Mouse (Mus musculus): ENCODE data around the gene Krt33a.

The Krt33a gene

DNA sequence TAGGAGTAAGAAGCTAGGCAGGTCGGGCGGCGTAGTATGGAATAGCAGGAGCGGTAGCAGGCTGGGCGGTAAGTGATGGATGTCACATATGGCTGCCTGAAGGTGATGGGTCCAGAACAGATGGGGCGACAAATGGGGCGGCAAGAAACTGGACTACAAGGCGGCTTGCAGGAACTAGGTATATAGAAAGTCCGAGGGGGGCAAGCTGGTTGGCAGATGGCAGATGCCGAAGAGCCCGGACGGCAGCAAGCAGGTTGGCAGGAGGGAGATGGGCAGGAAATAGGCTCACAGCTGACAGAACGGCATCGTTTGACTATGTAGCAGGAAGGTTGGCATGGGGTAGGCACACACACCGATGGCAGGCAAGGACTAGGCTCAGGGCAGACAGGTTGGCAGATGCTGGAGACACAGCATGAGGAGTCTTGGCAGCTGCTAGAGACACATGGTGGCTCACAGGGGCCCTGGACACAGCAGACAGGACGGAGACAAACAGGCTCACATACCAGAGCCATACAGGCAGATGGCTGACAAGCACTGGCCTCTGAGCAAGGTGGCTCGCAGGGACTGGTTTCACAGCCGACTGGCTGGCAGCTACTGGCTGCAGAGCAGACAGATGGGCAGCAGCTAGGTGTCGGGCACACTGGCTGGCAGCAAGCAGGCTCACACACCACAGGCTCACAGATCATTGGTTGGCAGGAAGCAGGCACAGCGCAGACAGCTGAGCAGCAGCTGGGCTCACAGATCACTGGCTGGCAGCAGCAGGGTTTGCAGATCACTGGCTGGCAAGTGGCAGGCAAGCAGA lies 30.5 kb downstream of the Krt33a start:
- DNase-seq, result peak; percentile 7

DNA sequence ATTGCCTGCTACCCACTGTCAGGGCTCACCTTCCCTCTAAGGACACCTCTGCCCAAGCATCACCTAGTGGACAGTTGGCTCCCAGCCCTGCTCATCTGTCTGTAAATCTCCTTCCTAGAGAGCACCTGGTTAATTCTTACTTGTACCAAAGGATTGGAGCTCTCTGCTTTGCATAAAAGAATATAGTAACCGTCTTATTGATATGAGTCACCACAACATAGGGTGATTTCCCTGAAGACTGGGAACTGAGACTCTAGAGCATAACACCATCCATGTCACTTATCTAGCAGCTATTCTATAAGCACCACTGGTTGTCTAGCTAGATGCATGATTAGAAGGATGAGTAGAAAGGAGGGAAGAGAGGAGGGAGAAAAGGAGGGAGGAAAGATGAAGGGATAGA lies 32.6 kb downstream of the Krt33a start:
- no peak for DNase-seq

- DNase-seq, result no peak
Measured at GRCm38 (mm10) chr11:99982731-99983130, 33.3 kb downstream of the Krt33a start.

GRCm38 (mm10) chr11:99978953-99979352 lies 37.1 kb downstream of the Krt33a start, which contains the start of gene Krtap29-1:
Krtap29-1 (minus strand) TSS chr11:99979053.
- no peak for DNase-seq

DNA sequence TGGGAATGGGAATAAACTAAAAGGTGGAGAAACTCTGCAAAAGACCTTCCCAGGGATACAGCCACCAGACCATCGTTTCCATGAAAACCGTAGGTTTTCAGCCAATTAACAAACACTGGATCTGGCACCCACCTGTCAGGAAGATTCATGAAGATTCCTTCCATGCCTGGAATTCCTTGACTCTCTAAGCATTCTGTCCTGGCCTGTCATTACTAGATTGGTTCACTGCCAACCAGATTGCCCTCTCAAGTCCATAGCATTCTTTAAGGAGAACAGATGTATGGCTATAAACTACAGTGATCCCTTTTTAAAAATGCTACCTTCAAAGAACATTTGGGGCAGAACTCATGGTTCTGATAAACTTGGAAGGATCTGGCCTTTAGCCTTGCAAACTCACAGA lies 50.1 kb downstream of the Krt33a start:
- DNase-seq, result no peak

- DNase-seq, result no peak
Measured at GRCm38 (mm10) chr11:99964213-99964612, 51.8 kb downstream of the Krt33a start.

Data from kidney, postnatal 14 days (tissue).